Mouse (Mus musculus): ENCODE results near the gene Slc39a1. TPM values are rescaled to one million over a fixed set of nuclear protein-coding genes. Genes with fewer than 3 reads are reported as not detected.
"Not testable (repeated sequence)": the region's sequence is repeated elsewhere in the genome, so short reads cannot be mapped to it uniquely, and the experiment has no call there.

The Slc39a1 gene
- total RNA-seq, 1 experiment = 88.4 TPM

DNA sequence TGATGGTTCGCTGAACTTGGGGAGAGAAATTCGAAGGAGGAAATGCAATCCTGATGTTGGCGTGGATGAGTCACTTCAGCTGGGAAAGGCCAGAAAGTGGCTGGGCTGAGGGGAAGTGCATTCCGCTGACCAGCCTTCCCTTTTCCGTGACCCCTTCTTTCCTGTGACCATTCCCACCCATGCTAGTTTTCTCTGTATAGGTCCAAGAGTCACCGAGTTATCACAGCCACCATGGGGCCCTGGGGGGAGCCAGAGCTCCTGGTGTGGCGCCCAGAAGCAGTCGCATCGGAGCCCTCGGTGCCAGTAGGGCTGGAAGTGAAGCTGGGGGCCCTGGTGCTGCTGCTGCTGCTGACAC lies 751 bp downstream of the Slc39a1 start:
- H3K36me3 ChIP-seq (ENCODE audit: control insufficient read depth, insufficient read depth, low read length, poor library complexity, severe bottlenecking) = peaks cover 11% of the 10 kb centered on the region
- no peak for DNase-seq (ENCODE audit: low read depth, low spot score)

DNA sequence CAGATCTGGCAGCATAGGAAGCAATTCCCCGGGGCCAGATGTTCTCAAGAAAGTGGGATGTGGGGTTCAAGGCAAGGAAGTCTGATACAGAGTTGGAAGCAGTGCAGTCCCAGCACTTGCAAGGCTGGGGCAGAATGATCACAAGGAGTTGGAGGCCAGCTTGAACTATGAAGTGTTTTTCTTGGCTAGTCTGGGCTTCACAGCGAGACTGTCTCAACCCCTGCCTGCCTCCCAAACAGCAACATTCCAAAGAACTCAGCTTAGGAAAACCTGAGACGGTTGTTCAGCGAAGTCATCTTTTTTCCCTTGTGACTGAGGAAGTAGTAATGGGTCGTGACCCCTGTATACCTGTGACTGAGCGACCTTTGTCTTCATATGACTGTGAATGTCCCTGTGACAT lies 2.8 kb downstream of the Slc39a1 start:
- in situ Hi-C loops (cut with MboI; ENCODE audit: low sequenced_read_pairs in 2 of 2, unreplicated experiment in 2 of 2) = no loop called here
- H3K4me1 ChIP-seq (ENCODE audit: control insufficient read depth in 2 of 2, insufficient read depth in 2 of 2, low read length in 2 of 2, poor library complexity in 1 of 2) = peaks cover 4 to 5% of the 10 kb centered on the region in 2 experiments; a peak in 3 of 4 replicates
- TF ChIP-seq ZC3H11A (IDR thresholded peaks at IDR 0.05; ENCODE audit: borderline replicate concordance, low read depth, low read length) (no peak), MAFK (IDR thresholded peaks at IDR 0.05; ENCODE audit: insufficient read depth, low read depth, low read length) (no peak), HCFC1 (IDR thresholded peaks at IDR 0.05; ENCODE audit: borderline replicate concordance, insufficient read depth, low read length) (no peak), CHD2 (IDR thresholded peaks at IDR 0.05; ENCODE audit: low read depth, low read length) (no peak), ZNF384 (IDR thresholded peaks at IDR 0.05; ENCODE audit: low read depth, low read length) (no peak)

More for the DNA sequence above, 751 bp downstream of the Slc39a1 start:
- Histone ChIP-seq H3K9me3 (ENCODE audit: control insufficient read depth, insufficient read depth, low read depth, low read length) (no peaks in the 10 kb centered on the region), H3K27ac (ENCODE audit: insufficient read depth, low read depth, low read length, poor library complexity, severe bottlenecking) (no peak overlapping the region; the same call in 1 of the 2 replicates), H3K4me1 (ENCODE audit: control insufficient read depth in 2 of 2, insufficient read depth in 2 of 2, low read length in 2 of 2, poor library complexity in 1 of 2) (peaks cover 0 to 5% of the 10 kb centered on the region in 2 experiments; a peak in 2 of 4 replicates), H3K9ac (ENCODE audit: insufficient read depth, low read depth, low read length, poor library complexity, severe bottlenecking) (peak overlapping the region; percentile 83), H3K4me3 (ENCODE audit: insufficient read depth in 1 of 2, low read depth in 1 of 2, low read length in 2 of 2, poor library complexity in 1 of 2, severe bottlenecking in 1 of 2) (peak overlapping the region; percentile 76 to 93)
- in situ Hi-C loops (cut with MboI; ENCODE audit: low sequenced_read_pairs in 2 of 2, unreplicated experiment in 2 of 2) = no loop called here
- TF ChIP-seq ZNF384 (IDR thresholded peaks at IDR 0.05; ENCODE audit: low read depth, low read length) (no peak), HCFC1 (IDR thresholded peaks at IDR 0.05; ENCODE audit: borderline replicate concordance, insufficient read depth, low read length) (no peak), MAFK (IDR thresholded peaks at IDR 0.05; ENCODE audit: insufficient read depth, low read depth, low read length) (no peak), CHD2 (IDR thresholded peaks at IDR 0.05; ENCODE audit: low read depth, low read length) (no peak), ZC3H11A (IDR thresholded peaks at IDR 0.05; ENCODE audit: borderline replicate concordance, low read depth, low read length) (no peak)

DNA sequence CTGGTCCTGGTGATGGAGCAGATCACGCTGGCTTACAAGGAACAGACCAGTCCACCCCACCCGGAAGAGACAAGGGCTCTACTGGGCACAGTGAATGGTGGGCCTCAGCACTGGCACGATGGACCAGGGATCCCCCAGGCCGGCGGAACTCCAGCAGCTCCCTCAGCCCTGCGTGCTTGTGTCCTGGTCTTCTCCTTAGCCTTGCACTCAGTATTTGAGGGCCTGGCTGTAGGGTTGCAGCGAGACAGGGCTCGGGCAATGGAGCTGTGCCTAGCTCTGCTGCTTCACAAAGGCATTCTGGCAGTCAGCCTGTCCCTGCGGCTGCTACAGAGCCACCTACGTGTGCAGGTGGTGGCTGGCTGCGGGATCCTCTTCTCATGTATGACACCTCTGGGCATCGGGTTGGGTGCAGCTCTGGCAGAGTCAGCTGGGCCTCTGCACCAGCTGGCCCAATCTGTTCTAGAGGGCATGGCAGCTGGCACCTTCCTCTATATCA lies 3.8 kb downstream of the Slc39a1 start:
- H3K27ac ChIP-seq (ENCODE audit: insufficient read depth, low read depth, low read length, poor library complexity, severe bottlenecking); in situ Hi-C loops (cut with MboI; ENCODE audit: low sequenced_read_pairs in 2 of 2, unreplicated experiment in 2 of 2); H3K4me1 ChIP-seq (ENCODE audit: control insufficient read depth in 2 of 2, insufficient read depth in 2 of 2, low read length in 2 of 2, poor library complexity in 1 of 2); H3K9me3 ChIP-seq (ENCODE audit: control insufficient read depth, insufficient read depth, low read depth, low read length); H3K9ac ChIP-seq (ENCODE audit: insufficient read depth, low read depth, low read length, poor library complexity, severe bottlenecking); H3K4me3 ChIP-seq (ENCODE audit: insufficient read depth in 1 of 2, low read depth in 1 of 2, low read length in 2 of 2, poor library complexity in 1 of 2, severe bottlenecking in 1 of 2); DNase-seq (ENCODE audit: low read depth, low spot score): not testable (repeated sequence)
- H3K36me3 ChIP-seq (ENCODE audit: control insufficient read depth, insufficient read depth, low read length, poor library complexity, severe bottlenecking) = peaks cover 11% of the 10 kb centered on the region

More for the DNA sequence above, 2.8 kb downstream of the Slc39a1 start:
- no peak for DNase-seq (ENCODE audit: low read depth, low spot score)
- H3K9me3 ChIP-seq (ENCODE audit: control insufficient read depth, insufficient read depth, low read depth, low read length) = no peaks in the 10 kb centered on the region
- H3K27ac ChIP-seq (ENCODE audit: insufficient read depth, low read depth, low read length, poor library complexity, severe bottlenecking) = no peak overlapping the region
- H3K36me3 ChIP-seq (ENCODE audit: control insufficient read depth, insufficient read depth, low read length, poor library complexity, severe bottlenecking) = peaks cover 11% of the 10 kb centered on the region
- no peak overlapping the region for H3K9ac ChIP-seq (ENCODE audit: insufficient read depth, low read depth, low read length, poor library complexity, severe bottlenecking)
- no peak overlapping the region for H3K4me3 ChIP-seq (ENCODE audit: insufficient read depth in 1 of 2, low read depth in 1 of 2, low read length in 2 of 2, poor library complexity in 1 of 2, severe bottlenecking in 1 of 2)

DNA sequence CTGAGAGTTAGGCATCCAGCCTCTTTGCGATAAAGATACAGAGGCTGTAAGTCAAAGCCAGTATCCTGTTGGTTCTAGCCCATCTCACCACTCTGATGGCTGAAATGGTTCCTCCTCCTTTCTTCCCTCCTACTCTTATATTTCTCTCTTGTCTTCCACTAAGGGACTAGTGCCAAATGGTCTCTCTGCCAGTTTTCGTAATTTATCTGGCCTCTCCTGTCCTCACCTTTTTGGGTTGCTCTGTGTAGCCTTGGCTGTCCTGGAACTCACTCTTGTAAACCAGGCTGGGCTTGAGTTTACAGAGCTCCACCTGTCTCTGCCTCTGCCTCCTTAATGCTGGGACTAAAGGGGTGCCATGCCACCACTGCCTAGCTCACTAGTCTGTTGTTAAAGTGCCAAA lies 4.7 kb downstream of the Slc39a1 start:
- H3K4me3 ChIP-seq (ENCODE audit: insufficient read depth in 1 of 2, low read depth in 1 of 2, low read length in 2 of 2, poor library complexity in 1 of 2, severe bottlenecking in 1 of 2); H3K9ac ChIP-seq (ENCODE audit: insufficient read depth, low read depth, low read length, poor library complexity, severe bottlenecking); H3K9me3 ChIP-seq (ENCODE audit: control insufficient read depth, insufficient read depth, low read depth, low read length); H3K27ac ChIP-seq (ENCODE audit: insufficient read depth, low read depth, low read length, poor library complexity, severe bottlenecking); DNase-seq (ENCODE audit: low read depth, low spot score); H3K4me1 ChIP-seq (ENCODE audit: control insufficient read depth in 2 of 2, insufficient read depth in 2 of 2, low read length in 2 of 2, poor library complexity in 1 of 2); in situ Hi-C loops (cut with MboI; ENCODE audit: low sequenced_read_pairs in 2 of 2, unreplicated experiment in 2 of 2): not testable (repeated sequence)
- H3K36me3 ChIP-seq (ENCODE audit: control insufficient read depth, insufficient read depth, low read length, poor library complexity, severe bottlenecking) = peaks cover 15% of the 10 kb centered on the region

DNA sequence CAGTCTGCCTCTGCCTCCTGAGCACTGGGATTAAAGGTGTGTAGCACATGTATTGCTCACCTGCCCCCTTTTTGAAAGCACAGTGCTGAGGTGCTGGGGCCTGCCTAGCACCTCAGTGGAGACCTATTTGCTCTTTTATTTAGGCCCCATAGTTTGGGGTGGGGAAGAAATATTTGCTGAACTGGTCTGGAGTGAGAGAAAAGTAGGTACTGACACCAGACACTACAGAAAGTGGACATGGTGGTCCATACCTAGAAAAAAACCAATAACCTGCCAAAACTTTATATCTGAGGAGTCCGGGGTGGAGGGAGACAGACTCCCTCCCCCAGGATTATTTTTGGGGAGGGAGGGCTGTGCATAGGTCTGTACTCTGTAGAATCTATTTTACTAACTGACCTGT lies 5.2 kb downstream of the Slc39a1 start:
- H3K36me3 ChIP-seq (ENCODE audit: control insufficient read depth, insufficient read depth, low read length, poor library complexity, severe bottlenecking) = peaks cover 15% of the 10 kb centered on the region

More for the DNA sequence above, 5.2 kb downstream of the Slc39a1 start:
- H3K4me1 ChIP-seq (ENCODE audit: control insufficient read depth in 2 of 2, insufficient read depth in 2 of 2, low read length in 2 of 2, poor library complexity in 1 of 2); H3K9me3 ChIP-seq (ENCODE audit: control insufficient read depth, insufficient read depth, low read depth, low read length); H3K9ac ChIP-seq (ENCODE audit: insufficient read depth, low read depth, low read length, poor library complexity, severe bottlenecking); DNase-seq (ENCODE audit: low read depth, low spot score); H3K4me3 ChIP-seq (ENCODE audit: insufficient read depth in 1 of 2, low read depth in 1 of 2, low read length in 2 of 2, poor library complexity in 1 of 2, severe bottlenecking in 1 of 2); H3K27ac ChIP-seq (ENCODE audit: insufficient read depth, low read depth, low read length, poor library complexity, severe bottlenecking); in situ Hi-C loops (cut with MboI; ENCODE audit: low sequenced_read_pairs in 2 of 2, unreplicated experiment in 2 of 2): not testable (repeated sequence)

Measured in ES-E14 (cell line).